Mouse (Mus musculus) forebrain, embryonic 13.5 days (tissue): ENCODE measurements around the gene Actb. TPM values are rescaled to one million over a fixed set of nuclear protein-coding genes. Genes with fewer than 3 reads are reported as not detected.

Source experiments
- ATAC-seq: fragments of 200-750 bp; cut with Nextera tagmentation; 2 replicates; pipeline ENCODE4 v1.8.0; 2017
- H3K27ac ChIP-seq: fragments of 300-500 bp; sonication (generic); 2 replicates; pipeline ENCODE4 v1.5.1; 2015; ENCODE audit warnings: inconsistent platforms, mild to moderate bottlenecking, moderate library complexity
- H3K27me3 ChIP-seq: fragments of 300-500 bp; sonication (generic); 2 replicates; pipeline ENCODE4 v1.6.1; 2015; ENCODE audit warnings: mild to moderate bottlenecking, inconsistent platforms
- H3K36me3 ChIP-seq: fragments of 300-500 bp; sonication (generic); 2 replicates; pipeline ENCODE4 v1.6.1; 2015; ENCODE audit warnings: mild to moderate bottlenecking, inconsistent platforms; ENCODE audit not compliant: poor library complexity, severe bottlenecking
- H3K4me1 ChIP-seq: fragments of 300-500 bp; sonication (generic); 2 replicates; pipeline ENCODE4 v1.6.1; 2015; ENCODE audit warnings: inconsistent platforms
- H3K4me2 ChIP-seq: fragments of 300-500 bp; sonication (generic); 2 replicates; pipeline ENCODE4 v1.6.1; 2015; ENCODE audit warnings: inconsistent platforms, mild to moderate bottlenecking, moderate library complexity
- H3K4me3 ChIP-seq: fragments of 300-500 bp; sonication (generic); 2 replicates; pipeline ENCODE4 v1.5.1; 2015; ENCODE audit warnings: mild to moderate bottlenecking, inconsistent platforms
- H3K9ac ChIP-seq: fragments of 300-500 bp; sonication (generic); 2 replicates; pipeline ENCODE4 v1.6.1; 2015; ENCODE audit warnings: mild to moderate bottlenecking, inconsistent platforms
- H3K9me3 ChIP-seq: fragments of 300-500 bp; sonication (generic); replicated peaks from 2 replicates; pipeline ENCODE4 v1.6.1; 2016; ENCODE audit warnings: inconsistent platforms
- WGBS: fragments of 180-500 bp; shearing (Covaris S2); methylation state at CpG from one replicate; pipeline ENCODE4 v1.1.7; 2015; 5-methylcytosine and 5-hydroxymethylcytosine counted together
- polyA plus RNA-seq: library from polyadenylated mRNA; unstranded; fragments of >200 nt; fragmentation: Nextera tagmentation; extraction: Ambion mirVana; gene quantifications from 2 replicates; pipeline ENCODE4 v1.2.1, GENCODE M21; 2015

The Actb gene
- polyA plus RNA-seq, 1 experiment from 2014 or later = 18,325 TPM

DNA sequence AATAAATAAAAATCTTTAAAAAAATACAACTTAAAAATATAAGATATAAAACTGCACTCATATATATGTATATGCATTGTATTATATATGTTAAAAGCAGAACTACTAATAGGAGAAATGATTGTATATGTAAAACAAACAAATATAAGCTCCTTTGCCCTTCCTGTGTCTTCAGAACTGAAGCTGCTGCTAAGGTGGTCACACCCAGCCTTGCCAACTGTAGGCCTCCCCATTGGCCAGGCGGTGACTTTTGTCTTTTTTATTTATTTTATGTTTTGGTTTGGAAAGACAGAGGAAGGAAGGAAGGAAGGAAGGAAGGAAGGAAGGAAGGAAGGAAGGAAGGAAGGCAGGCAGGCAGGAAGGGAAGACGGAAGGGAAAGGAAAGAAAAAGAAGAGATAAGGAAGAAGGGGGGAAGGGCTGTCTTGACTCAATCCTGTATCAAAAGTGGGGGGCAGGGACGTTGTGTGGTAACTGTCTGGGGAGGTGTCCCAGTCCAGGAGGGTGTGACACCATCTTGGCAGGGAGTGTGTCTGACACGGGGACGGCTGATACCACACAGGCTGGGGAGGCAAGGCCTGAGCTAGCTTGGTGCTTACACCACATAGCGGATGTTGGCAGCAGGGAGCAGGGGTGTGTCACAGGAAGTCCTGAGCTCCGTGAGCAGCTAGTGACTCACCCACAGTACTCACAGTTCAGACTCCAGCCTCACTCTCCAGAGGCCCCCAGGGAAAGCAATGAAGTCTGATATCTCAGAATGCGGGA lies 13.9 kb upstream of the Actb start:
- no peak overlapping the region for H3K27ac ChIP-seq
- no peak overlapping the region for H3K4me3 ChIP-seq
- no peaks in the 10 kb centered on the region for H3K36me3 ChIP-seq
- no peaks in the 10 kb centered on the region for H3K9me3 ChIP-seq
- no peaks in the 10 kb centered on the region for H3K27me3 ChIP-seq
- H3K4me1 ChIP-seq = no peaks in the 10 kb centered on the region
- WGBS = 73% methylated on average over 8 of the region's 8 CpGs
- no peak overlapping the region for H3K4me2 ChIP-seq
- ATAC-seq = no peak
- no peak overlapping the region for H3K9ac ChIP-seq

DNA sequence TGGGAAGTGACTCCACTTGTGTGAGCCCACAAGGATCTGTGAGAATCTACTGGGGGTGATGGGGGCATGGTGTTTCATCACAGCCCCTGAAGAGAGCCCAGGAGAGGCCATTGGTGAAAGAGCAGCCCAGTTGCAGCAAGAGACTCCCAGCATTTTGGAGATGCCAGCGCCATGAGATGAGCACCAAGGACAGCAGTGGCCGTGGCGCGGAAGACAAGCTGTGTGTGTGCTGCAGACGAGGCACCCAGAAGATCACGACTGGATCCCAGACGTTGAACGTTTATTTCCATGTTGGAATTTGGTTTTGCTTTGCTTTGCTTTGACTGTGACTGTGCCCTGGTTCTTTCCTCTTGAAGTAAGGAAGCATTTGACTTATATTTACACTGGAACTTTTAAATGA lies 10.8 kb upstream of the Actb start:
- no peaks in the 10 kb centered on the region for H3K9me3 ChIP-seq
- no peak overlapping the region for H3K4me3 ChIP-seq
- no peaks in the 10 kb centered on the region for H3K4me1 ChIP-seq
- 91% methylated on average over 8 of the region's 8 CpGs for WGBS
- no peaks in the 10 kb centered on the region for H3K27me3 ChIP-seq
- H3K36me3 ChIP-seq = no peaks in the 10 kb centered on the region
- H3K9ac ChIP-seq = no peak overlapping the region
- no peak for ATAC-seq
- no peak overlapping the region for H3K27ac ChIP-seq
- no peak overlapping the region for H3K4me2 ChIP-seq

DNA sequence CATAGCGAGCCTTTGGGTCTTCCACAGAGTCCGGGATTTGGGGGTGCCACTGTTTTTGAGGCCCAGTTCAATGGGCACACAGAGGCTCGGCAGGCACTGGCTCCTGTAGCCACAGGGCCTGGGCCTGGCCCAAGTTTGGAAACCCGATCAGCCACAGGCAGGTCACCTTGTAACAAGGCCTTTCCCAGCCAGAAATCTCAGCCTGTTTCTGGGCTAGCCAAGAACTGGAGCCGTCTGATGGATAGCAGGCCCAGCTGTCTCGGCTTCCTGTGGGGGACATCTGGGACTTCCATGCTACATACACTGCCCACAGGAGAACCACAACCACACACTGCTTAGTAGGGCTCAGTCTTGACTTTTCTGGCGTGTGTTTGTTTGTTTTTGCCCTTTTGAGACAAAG lies 10.0 kb upstream of the Actb start:
- WGBS = 89% methylated on average over 7 of the region's 7 CpGs
- Histone ChIP-seq H3K9ac (no peak overlapping the region), H3K4me1 (no peaks in the 10 kb centered on the region), H3K9me3 (no peaks in the 10 kb centered on the region), H3K36me3 (no peaks in the 10 kb centered on the region), H3K4me2 (no peak overlapping the region), H3K27me3 (no peaks in the 10 kb centered on the region), H3K27ac (no peak overlapping the region), H3K4me3 (no peak overlapping the region)
- ATAC-seq = no peak

DNA sequence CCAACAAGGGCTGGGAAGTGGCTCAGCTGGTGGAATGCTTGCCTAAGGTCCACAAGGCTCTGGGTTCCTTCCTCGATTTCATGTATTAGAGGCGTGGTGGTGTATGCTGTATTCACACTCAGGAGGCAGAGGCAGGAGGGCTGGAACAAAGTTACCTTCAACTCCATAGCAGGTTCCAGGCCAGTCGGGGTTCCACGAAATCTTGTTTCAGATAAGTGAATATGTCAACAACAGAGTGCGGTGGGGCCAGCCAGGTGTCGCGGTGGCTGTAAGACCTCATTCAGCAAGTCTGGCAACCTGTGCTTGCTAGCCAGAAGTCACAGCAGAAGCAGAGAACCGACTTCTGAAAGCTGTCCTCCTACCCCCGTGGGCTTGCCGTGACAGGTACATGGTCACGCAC lies 8.7 kb upstream of the Actb start:
- 92% methylated on average over 11 of the region's 11 CpGs for WGBS
- ATAC-seq = no peak
- no peaks in the 10 kb centered on the region for H3K9me3 ChIP-seq
- no peak overlapping the region for H3K9ac ChIP-seq
- H3K4me3 ChIP-seq = no peak overlapping the region
- H3K27me3 ChIP-seq = no peaks in the 10 kb centered on the region
- H3K27ac ChIP-seq = no peak overlapping the region
- no peaks in the 10 kb centered on the region for H3K36me3 ChIP-seq
- no peak overlapping the region for H3K4me2 ChIP-seq
- no peaks in the 10 kb centered on the region for H3K4me1 ChIP-seq

DNA sequence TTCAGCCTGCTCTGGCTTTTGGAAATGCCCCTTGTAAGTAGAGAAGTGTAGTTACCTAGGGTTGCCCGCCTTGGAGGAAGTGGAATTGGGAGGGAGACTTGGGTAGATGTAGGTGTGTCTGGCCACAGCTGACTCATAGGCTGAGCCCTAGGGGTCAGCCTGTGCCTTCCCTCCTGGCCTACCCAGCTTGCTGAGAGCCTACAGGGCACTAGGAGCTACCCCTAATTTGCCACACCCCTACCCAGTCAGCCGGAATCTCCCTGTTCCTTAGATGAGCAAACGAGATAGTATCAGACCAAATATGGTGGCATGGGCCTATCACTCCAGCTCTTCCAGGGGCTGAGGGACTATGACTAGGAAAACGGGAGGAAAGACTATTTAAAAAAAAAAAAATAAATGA lies 6.2 kb upstream of the Actb start:
- Histone ChIP-seq H3K9me3 (no peaks in the 10 kb centered on the region), H3K36me3 (no peaks in the 10 kb centered on the region), H3K27me3 (no peaks in the 10 kb centered on the region), H3K4me2 (no peak overlapping the region), H3K9ac (no peak overlapping the region), H3K4me1 (peaks cover 20% of the 10 kb centered on the region), H3K4me3 (no peak overlapping the region), H3K27ac (no peak overlapping the region)
- ATAC-seq = no peak
- WGBS = 79% methylated on average over 4 of the region's 4 CpGs

- ATAC-seq = no peak
- Histone ChIP-seq H3K4me3 (no peak overlapping the region), H3K36me3 (no peaks in the 10 kb centered on the region), H3K9me3 (no peaks in the 10 kb centered on the region), H3K4me1 (peaks cover 24% of the 10 kb centered on the region), H3K27ac (no peak overlapping the region), H3K4me2 (no peak overlapping the region), H3K27me3 (no peaks in the 10 kb centered on the region), H3K9ac (no peak overlapping the region)
- WGBS = 98% methylated on average over 3 of the region's 3 CpGs
These were observed 5.8 kb upstream of the Actb start for GRCm38 (mm10) chr5:142912320-142912719.

DNA sequence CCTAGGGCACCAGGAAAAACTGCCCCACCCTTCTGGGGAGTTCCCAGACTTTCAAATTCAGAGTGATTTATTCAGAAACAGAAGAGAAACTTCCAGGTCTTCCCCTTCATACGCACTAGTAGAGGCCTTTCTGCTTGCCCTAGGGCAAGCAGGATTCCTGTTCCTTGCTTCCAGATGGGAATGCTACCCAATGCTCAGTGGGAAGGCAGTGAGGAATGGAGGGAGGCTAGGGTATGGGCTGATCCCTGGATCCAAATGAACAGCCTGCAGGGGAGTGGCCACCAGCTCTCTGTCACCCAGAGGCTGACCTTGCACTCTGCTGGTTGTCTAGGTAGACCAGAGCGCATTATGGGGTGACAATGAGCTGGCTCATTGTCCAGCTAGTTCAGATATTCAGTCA lies 5.1 kb upstream of the Actb start:
- no peak for ATAC-seq

DNA sequence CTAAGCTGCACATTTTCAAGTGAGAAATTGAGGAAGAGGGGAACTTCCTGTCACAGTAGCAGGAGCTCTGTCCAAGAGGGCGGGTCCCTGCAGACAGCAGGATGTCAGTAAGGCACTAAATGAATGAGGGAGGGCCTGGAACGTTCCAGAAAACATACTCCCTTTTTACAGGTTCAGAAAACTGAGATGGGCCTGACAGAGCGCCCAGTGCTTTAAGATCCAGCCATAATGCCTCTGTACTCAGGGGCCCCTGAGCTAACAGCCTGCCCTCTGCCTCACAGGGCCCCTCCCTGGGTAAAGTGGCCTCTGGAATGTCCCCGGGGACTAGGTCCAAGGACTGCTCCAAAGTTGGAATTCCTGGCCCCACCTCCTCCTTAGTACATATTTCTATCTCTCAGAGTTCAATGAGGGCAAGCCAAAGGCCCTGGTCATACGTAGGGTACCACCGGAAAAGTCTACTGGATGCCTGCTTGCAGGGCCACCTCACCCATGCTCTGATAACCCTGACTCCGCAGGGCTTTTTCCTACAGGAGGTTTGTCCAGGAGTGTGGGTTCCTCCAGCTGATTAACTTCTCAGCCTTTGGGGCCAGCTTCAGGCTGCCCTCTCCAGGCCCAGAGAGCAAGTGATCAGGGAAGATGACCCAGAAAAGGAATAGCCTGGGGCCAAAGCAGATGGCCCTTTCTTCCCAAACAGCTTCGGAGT lies 3.2 kb upstream of the Actb start:
- Histone ChIP-seq H3K36me3 (peaks cover 9% of the 10 kb centered on the region), H3K4me1 (peaks cover 33% of the 10 kb centered on the region), H3K9me3 (no peaks in the 10 kb centered on the region), H3K4me2 (no peak overlapping the region), H3K27ac (peak overlapping the region; percentile 40; the same call in 1 of the 2 replicates), H3K4me3 (no peak overlapping the region), H3K27me3 (no peaks in the 10 kb centered on the region), H3K9ac (peak overlapping the region; percentile 43)
- ATAC-seq = no peak
- WGBS = 71% methylated on average over 8 of the region's 8 CpGs

More for the DNA sequence above, 5.1 kb upstream of the Actb start:
- 96% methylated on average over 2 of the region's 2 CpGs for WGBS
- no peaks in the 10 kb centered on the region for H3K36me3 ChIP-seq
- peaks cover 30% of the 10 kb centered on the region for H3K4me1 ChIP-seq
- H3K27ac ChIP-seq = no peak overlapping the region
- no peak overlapping the region for H3K4me3 ChIP-seq
- H3K9me3 ChIP-seq = no peaks in the 10 kb centered on the region
- H3K4me2 ChIP-seq = no peak overlapping the region
- H3K9ac ChIP-seq = no peak overlapping the region
- H3K27me3 ChIP-seq = no peaks in the 10 kb centered on the region

GRCm38 (mm10) chr5:142908941-142909575 lies 2.5 kb upstream of the Actb start:
- Histone ChIP-seq H3K4me3 (no peak overlapping the region), H3K9ac (peak overlapping the region; percentile 34; the same call in 1 of the 2 replicates), H3K4me1 (peaks cover 40% of the 10 kb centered on the region), H3K36me3 (peaks cover 16% of the 10 kb centered on the region), H3K4me2 (no peak overlapping the region), H3K27ac (peak overlapping the region; percentile 40; the same call in 1 of the 2 replicates), H3K27me3 (no peaks in the 10 kb centered on the region), H3K9me3 (no peaks in the 10 kb centered on the region)
- no peak for ATAC-seq
- 39% methylated on average over 5 of the region's 5 CpGs for WGBS

DNA sequence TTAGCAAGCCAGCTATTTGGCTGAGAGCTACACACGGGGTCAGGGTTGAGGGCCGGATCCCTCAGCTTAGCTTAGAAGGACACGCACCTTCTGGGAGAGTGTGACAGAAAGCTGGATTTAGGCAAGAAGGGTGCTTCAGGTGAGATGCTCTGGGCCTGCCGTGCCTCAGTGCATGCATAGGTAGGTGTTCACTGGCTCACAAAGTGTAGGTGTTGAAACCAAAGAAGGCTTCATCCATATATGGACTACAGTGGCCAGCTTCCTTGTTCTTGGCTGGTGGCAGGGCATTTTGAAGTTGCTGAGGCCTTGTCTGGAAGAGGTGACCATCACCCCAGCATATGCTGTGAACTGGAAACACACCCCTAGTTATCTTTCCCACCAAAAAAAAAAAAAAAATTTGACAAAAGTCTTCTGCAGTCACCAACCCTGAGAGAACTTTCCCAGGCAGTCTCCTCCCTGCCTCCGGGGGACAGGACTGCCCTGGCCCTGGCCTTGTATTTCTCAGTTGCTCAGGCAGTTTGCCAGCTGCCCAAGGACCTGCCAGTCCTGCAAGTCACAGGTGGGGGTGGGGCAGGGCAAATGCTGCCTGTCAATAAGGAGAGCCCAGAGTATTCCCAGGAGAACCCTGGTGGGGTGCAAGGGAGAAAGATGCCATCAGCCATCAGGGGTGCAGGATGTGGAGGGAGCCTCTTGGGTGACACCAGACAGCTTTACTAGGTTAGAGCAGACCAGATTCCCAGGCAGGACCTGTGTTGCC lies 1.4 kb upstream of the Actb start:
- H3K9me3 ChIP-seq = no peaks in the 10 kb centered on the region
- peak overlapping the region; percentile 37; the same call in 1 of the 2 replicates for H3K9ac ChIP-seq
- peak overlapping the region; percentile 100 for H3K27ac ChIP-seq
- H3K4me3 ChIP-seq = peak overlapping the region; percentile 100; the same call in 1 of the 2 replicates
- ATAC-seq = no peak
- no peaks in the 10 kb centered on the region for H3K27me3 ChIP-seq
- peak overlapping the region; percentile 87 for H3K4me2 ChIP-seq
- H3K36me3 ChIP-seq = peaks cover 26% of the 10 kb centered on the region
- WGBS = 71% methylated on average over 5 of the region's 5 CpGs
- peaks cover 48% of the 10 kb centered on the region for H3K4me1 ChIP-seq

DNA sequence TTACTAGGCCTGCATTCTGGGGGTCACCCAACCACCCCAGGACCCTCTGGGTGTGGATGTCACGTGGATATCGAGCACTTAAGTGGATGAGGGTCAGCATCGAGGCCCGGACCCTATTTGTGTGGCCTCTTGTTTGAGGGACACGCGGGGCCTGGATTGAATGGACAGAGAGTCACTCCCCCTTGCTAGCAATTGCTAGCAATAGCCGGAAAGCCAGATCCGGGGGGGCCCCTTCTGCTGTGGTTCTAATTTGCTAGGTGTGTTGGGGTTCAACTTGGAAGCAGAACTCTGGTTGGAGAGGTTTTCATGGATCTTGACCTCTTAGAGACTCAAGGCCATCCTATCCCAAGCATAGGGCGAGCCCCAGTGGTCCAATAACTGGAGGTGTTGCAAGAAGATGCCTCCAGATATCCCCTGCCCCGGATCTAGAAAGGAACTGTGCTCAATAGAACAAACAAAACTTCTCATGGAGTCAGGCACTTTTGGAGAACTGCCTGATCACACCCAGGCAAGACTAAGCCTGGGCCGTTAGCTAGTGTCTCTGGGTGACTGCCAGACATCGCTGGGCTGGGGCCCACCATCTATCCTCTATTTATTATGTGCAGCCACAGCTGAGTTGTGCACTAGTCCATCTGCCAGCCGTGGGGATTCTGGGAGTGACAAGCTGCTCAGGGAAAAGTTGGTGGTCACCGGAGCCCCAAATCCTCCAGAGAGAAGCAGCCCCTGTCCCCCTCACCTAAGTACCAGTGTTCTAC lies 671 bp upstream of the Actb start:
- 0 out of 2 replicates have a peak, but pooled peaks have one; percentile 1 for ATAC-seq
- peak overlapping the region; percentile 100 for H3K9ac ChIP-seq
- WGBS = 28% methylated on average over 14 of the region's 14 CpGs
- no peaks in the 10 kb centered on the region for H3K9me3 ChIP-seq
- peak overlapping the region; percentile 87 for H3K4me2 ChIP-seq
- peak overlapping the region; percentile 100 for H3K27ac ChIP-seq
- H3K36me3 ChIP-seq = peaks cover 33% of the 10 kb centered on the region
- H3K27me3 ChIP-seq = no peaks in the 10 kb centered on the region
- peak overlapping the region; percentile 100 for H3K4me3 ChIP-seq
- H3K4me1 ChIP-seq = peaks cover 56% of the 10 kb centered on the region
